Mouse (Mus musculus): Measurements from ENCODE around the gene Gm37240. TPM values are rescaled to one million over a fixed set of nuclear protein-coding genes. Genes with fewer than 3 reads are reported as not detected.
A peak's percentile ranks its signal among the peaks of the same experiment; 100 is the strongest.

Gm37240 gene
- polyA plus RNA-seq, 1 experiment from 2014 or later: 0.82 TPM

- H3K27ac ChIP-seq (ENCODE audit: low read depth, low read length): no peak overlapping the region
- no peak overlapping the region for H3K9ac ChIP-seq (ENCODE audit: low read length)
- no peaks in the 10 kb centered on the region for H3K36me3 ChIP-seq (ENCODE audit: control insufficient read depth, insufficient read depth, low read length)
- no peaks in the 10 kb centered on the region for H3K27me3 ChIP-seq (ENCODE audit: control insufficient read depth, insufficient read depth, low read length)
- no peak overlapping the region for H3K4me2 ChIP-seq (ENCODE audit: low read depth)
- 76% methylated on average over 3 of the region's 3 CpGs for WGBS
- ATAC-seq (ENCODE audit: insufficient read depth, low FRiP score, low TSS enrichment) (no peak), DNase-seq (ENCODE audit: low spot score) (no peak)
- no peaks in the 10 kb centered on the region for H3K9me3 ChIP-seq (ENCODE audit: control insufficient read depth, low read length)
- H3K4me1 ChIP-seq (ENCODE audit: control insufficient read depth, insufficient read depth, low read length): no peaks in the 10 kb centered on the region
- H3K4me3 ChIP-seq (ENCODE audit: low read depth, low read length): no peak overlapping the region
Observed at GRCm38 (mm10) chr3:84826938-84827337, 1060.4 kb downstream of the Gm37240 start.

GRCm38 (mm10) chr3:84826405-84826804 lies 1060.9 kb downstream of the Gm37240 start:
- Histone ChIP-seq H3K27me3 (ENCODE audit: control insufficient read depth, insufficient read depth, low read length) (no peaks in the 10 kb centered on the region), H3K4me1 (ENCODE audit: control insufficient read depth, insufficient read depth, low read length) (no peaks in the 10 kb centered on the region), H3K9me3 (ENCODE audit: control insufficient read depth, low read length) (no peaks in the 10 kb centered on the region), H3K27ac (ENCODE audit: low read depth, low read length) (no peak overlapping the region), H3K36me3 (ENCODE audit: control insufficient read depth, insufficient read depth, low read length) (no peaks in the 10 kb centered on the region), H3K4me3 (ENCODE audit: low read depth, low read length) (no peak overlapping the region), H3K4me2 (ENCODE audit: low read depth) (no peak overlapping the region), H3K9ac (ENCODE audit: low read length) (no peak overlapping the region)
- no peak for ATAC-seq (ENCODE audit: insufficient read depth, low FRiP score, low TSS enrichment)
- 98% methylated on average over 3 of the region's 3 CpGs for WGBS
- DNase-seq (ENCODE audit: low spot score): no peak

GRCm38 (mm10) chr3:84825990-84826389 lies 1061.3 kb downstream of the Gm37240 start:
- 74% methylated on average over 5 of the region's 5 CpGs for WGBS
- H3K4me3 ChIP-seq (ENCODE audit: low read depth, low read length): no peak overlapping the region
- H3K36me3 ChIP-seq (ENCODE audit: control insufficient read depth, insufficient read depth, low read length): no peaks in the 10 kb centered on the region
- DNase-seq (ENCODE audit: low spot score) (no peak), ATAC-seq (ENCODE audit: insufficient read depth, low FRiP score, low TSS enrichment) (no peak)
- H3K27ac ChIP-seq (ENCODE audit: low read depth, low read length): no peak overlapping the region
- H3K4me2 ChIP-seq (ENCODE audit: low read depth): no peak overlapping the region
- H3K27me3 ChIP-seq (ENCODE audit: control insufficient read depth, insufficient read depth, low read length): no peaks in the 10 kb centered on the region
- H3K9ac ChIP-seq (ENCODE audit: low read length): no peak overlapping the region
- no peaks in the 10 kb centered on the region for H3K9me3 ChIP-seq (ENCODE audit: control insufficient read depth, low read length)
- no peaks in the 10 kb centered on the region for H3K4me1 ChIP-seq (ENCODE audit: control insufficient read depth, insufficient read depth, low read length)

GRCm38 (mm10) chr3:84820654-84821201 lies 1066.6 kb downstream of the Gm37240 start:
- DNase-seq (ENCODE audit: low spot score) (no peak), ATAC-seq (ENCODE audit: insufficient read depth, low FRiP score, low TSS enrichment) (no peak)
- H3K9me3 ChIP-seq (ENCODE audit: control insufficient read depth, low read length): no peaks in the 10 kb centered on the region
- peaks cover 9% of the 10 kb centered on the region for H3K4me1 ChIP-seq (ENCODE audit: control insufficient read depth, insufficient read depth, low read length)
- H3K36me3 ChIP-seq (ENCODE audit: control insufficient read depth, insufficient read depth, low read length): no peaks in the 10 kb centered on the region
- WGBS: 62% methylated on average over 2 of the region's 2 CpGs
- H3K4me3 ChIP-seq (ENCODE audit: low read depth, low read length): no peak overlapping the region
- no peak overlapping the region for H3K27ac ChIP-seq (ENCODE audit: low read depth, low read length)
- no peak overlapping the region for H3K9ac ChIP-seq (ENCODE audit: low read length)
- no peaks in the 10 kb centered on the region for H3K27me3 ChIP-seq (ENCODE audit: control insufficient read depth, insufficient read depth, low read length)
- H3K4me2 ChIP-seq (ENCODE audit: low read depth): no peak overlapping the region

GRCm38 (mm10) chr3:84816951-84817350 lies 1070.4 kb downstream of the Gm37240 start:
- no peaks in the 10 kb centered on the region for H3K9me3 ChIP-seq (ENCODE audit: control insufficient read depth, low read length)
- DNase-seq (ENCODE audit: low spot score): no peak
- no peak overlapping the region for H3K4me3 ChIP-seq (ENCODE audit: low read depth, low read length)
- H3K27me3 ChIP-seq (ENCODE audit: control insufficient read depth, insufficient read depth, low read length): no peaks in the 10 kb centered on the region
- H3K4me1 ChIP-seq (ENCODE audit: control insufficient read depth, insufficient read depth, low read length): peaks cover 10% of the 10 kb centered on the region
- H3K27ac ChIP-seq (ENCODE audit: low read depth, low read length): no peak overlapping the region
- no peak for ATAC-seq (ENCODE audit: insufficient read depth, low FRiP score, low TSS enrichment)
- H3K4me2 ChIP-seq (ENCODE audit: low read depth): no peak overlapping the region
- no peak overlapping the region for H3K9ac ChIP-seq (ENCODE audit: low read length)
- H3K36me3 ChIP-seq (ENCODE audit: control insufficient read depth, insufficient read depth, low read length): no peaks in the 10 kb centered on the region
- 83% methylated on average over 1 of the region's 1 CpGs for WGBS

GRCm38 (mm10) chr3:84815461-84815860 lies 1071.9 kb downstream of the Gm37240 start:
- peak overlapping the region; percentile 100 for H3K4me2 ChIP-seq (ENCODE audit: low read depth)
- H3K27ac ChIP-seq (ENCODE audit: low read depth, low read length): peak overlapping the region; percentile 95; the same call in 1 of the 2 replicates
- H3K4me3 ChIP-seq (ENCODE audit: low read depth, low read length): peak overlapping the region; percentile 98
- no peaks in the 10 kb centered on the region for H3K9me3 ChIP-seq (ENCODE audit: control insufficient read depth, low read length)
- 0% methylated on average over 29 of the region's 29 CpGs for WGBS
- DNase-seq (ENCODE audit: low spot score) (peak; percentile 52), ATAC-seq (ENCODE audit: insufficient read depth, low FRiP score, low TSS enrichment) (no peak)
- no peaks in the 10 kb centered on the region for H3K36me3 ChIP-seq (ENCODE audit: control insufficient read depth, insufficient read depth, low read length)
- peaks cover 10% of the 10 kb centered on the region for H3K4me1 ChIP-seq (ENCODE audit: control insufficient read depth, insufficient read depth, low read length)
- H3K9ac ChIP-seq (ENCODE audit: low read length): peak overlapping the region; percentile 89
- no peaks in the 10 kb centered on the region for H3K27me3 ChIP-seq (ENCODE audit: control insufficient read depth, insufficient read depth, low read length)

- Histone ChIP-seq H3K9me3 (ENCODE audit: control insufficient read depth, low read length) (no peaks in the 10 kb centered on the region), H3K36me3 (ENCODE audit: control insufficient read depth, insufficient read depth, low read length) (no peaks in the 10 kb centered on the region), H3K9ac (ENCODE audit: low read length) (peak within 1 kb of the TSS; percentile 89), H3K4me1 (ENCODE audit: control insufficient read depth, insufficient read depth, low read length) (peaks cover 10% of the 10 kb centered on the region), H3K27ac (ENCODE audit: low read depth, low read length) (peak within 1 kb of the TSS; percentile 95), H3K4me3 (ENCODE audit: low read depth, low read length) (peak within 1 kb of the TSS; percentile 98), H3K4me2 (ENCODE audit: low read depth) (peak within 1 kb of the TSS; percentile 100), H3K27me3 (ENCODE audit: control insufficient read depth, insufficient read depth, low read length) (no peaks in the 10 kb centered on the region)
- WGBS: under 1% methylated on average over 59 of the region's 76 CpGs
- DNase-seq (ENCODE audit: low spot score) (no peak), ATAC-seq (ENCODE audit: insufficient read depth, low FRiP score, low TSS enrichment) (peak; percentile 43)
Observed at GRCm38 (mm10) chr3:84814762-84815381, 1072.4 kb downstream of the Gm37240 start, which contains the start of gene Fbxw7. TSS of gene Fbxw7 (plus strand) at chr3:84815268.

- Histone ChIP-seq H3K9ac (ENCODE audit: low read length) (peak overlapping the region; percentile 89), H3K4me1 (ENCODE audit: control insufficient read depth, insufficient read depth, low read length) (peaks cover 10% of the 10 kb centered on the region), H3K27me3 (ENCODE audit: control insufficient read depth, insufficient read depth, low read length) (no peaks in the 10 kb centered on the region), H3K9me3 (ENCODE audit: control insufficient read depth, low read length) (no peaks in the 10 kb centered on the region), H3K27ac (ENCODE audit: low read depth, low read length) (peak overlapping the region; percentile 95), H3K36me3 (ENCODE audit: control insufficient read depth, insufficient read depth, low read length) (no peaks in the 10 kb centered on the region), H3K4me3 (ENCODE audit: low read depth, low read length) (peak overlapping the region; percentile 98), H3K4me2 (ENCODE audit: low read depth) (peak overlapping the region; percentile 100)
- DNase-seq (ENCODE audit: low spot score): peak; percentile 100
- peak; percentile 98 for ATAC-seq (ENCODE audit: insufficient read depth, low FRiP score, low TSS enrichment)
- 0% methylated on average over 33 of the region's 60 CpGs for WGBS
Observed at GRCm38 (mm10) chr3:84814157-84814761, 1073.1 kb downstream of the Gm37240 start.

Data from neural tube, embryonic 11.5 days (tissue).